Mouse (Mus musculus) liver, embryonic 12.5 days (tissue): ENCODE results near the gene Olfr223. TPM values are rescaled to one million over a fixed set of nuclear protein-coding genes. Genes with fewer than 3 reads are reported as not detected.

Source experiments
- ATAC-seq: fragments of 200-750 bp; cut with Nextera tagmentation; 2 replicates; pipeline ENCODE4 v1.8.0; 2017; ENCODE audit warnings: moderate number of reproducible peaks, mild to moderate bottlenecking, moderate library complexity
- H3K27ac ChIP-seq: fragments of 300-500 bp; sonication (generic); 2 replicates; pipeline ENCODE4 v1.5.1; 2016; ENCODE audit warnings: mild to moderate bottlenecking
- H3K27me3 ChIP-seq: fragments of 300-500 bp; sonication (generic); replicated peaks from 2 replicates; pipeline ENCODE4 v1.6.1; 2016; ENCODE audit warnings: mild to moderate bottlenecking, moderate library complexity
- H3K36me3 ChIP-seq: fragments of 300-500 bp; sonication (generic); 2 replicates; pipeline ENCODE4 v1.6.1; 2016; ENCODE audit warnings: mild to moderate bottlenecking, moderate library complexity
- H3K4me1 ChIP-seq: fragments of 300-500 bp; sonication (generic); 2 replicates; pipeline ENCODE4 v1.6.1; 2016
- H3K4me2 ChIP-seq: fragments of 300-500 bp; sonication (generic); 2 replicates; pipeline ENCODE4 v1.6.1; 2016; ENCODE audit warnings: mild to moderate bottlenecking, moderate library complexity
- H3K4me3 ChIP-seq: fragments of 300-500 bp; sonication (generic); 2 replicates; pipeline ENCODE4 v1.5.1; 2016; ENCODE audit warnings: mild to moderate bottlenecking, moderate library complexity
- H3K9ac ChIP-seq: fragments of 300-500 bp; sonication (generic); 2 replicates; pipeline ENCODE4 v1.6.1; 2016; ENCODE audit warnings: mild to moderate bottlenecking, moderate library complexity
- H3K9me3 ChIP-seq: fragments of 300-500 bp; sonication (generic); replicated peaks from 2 replicates; pipeline ENCODE4 v1.6.1; 2016; ENCODE audit warnings: mild to moderate bottlenecking, moderate library complexity
- WGBS: fragments of 180-500 bp; shearing (Covaris S2); methylation state at CpG from one replicate; pipeline ENCODE4 v1.1.7; 2016; ENCODE audit not compliant: insufficient replicate concordance; 5-methylcytosine and 5-hydroxymethylcytosine counted together
- polyA plus RNA-seq: library from polyadenylated mRNA; unstranded; fragments of >200 nt; fragmentation: Nextera tagmentation; extraction: Ambion mirVana; gene quantifications from 2 replicates; pipeline ENCODE4 v1.2.1, GENCODE M21; 2016

Gene Olfr223
- polyA plus RNA-seq, 1 experiment from 2014 or later: not detected

DNA sequence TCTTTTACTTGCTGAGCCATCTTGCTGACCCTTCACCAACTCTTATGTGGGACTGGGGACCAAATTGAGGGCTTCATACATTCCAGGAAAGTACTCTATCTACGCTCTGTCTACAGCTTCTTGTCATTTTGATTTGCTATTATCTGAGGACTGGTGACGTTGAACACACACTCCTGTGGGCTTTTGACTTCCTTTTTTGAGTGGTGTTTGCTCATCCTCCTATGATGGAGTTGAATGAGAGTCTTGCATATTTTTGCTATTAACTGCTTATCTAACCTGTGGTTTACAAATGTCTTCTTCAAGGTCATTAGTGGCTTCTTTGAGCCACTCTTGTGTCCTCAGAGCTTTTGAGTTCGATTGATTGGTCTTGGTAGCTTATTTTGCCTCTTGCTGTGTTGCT is 53.0 kb downstream of the Olfr223 start:
- ATAC-seq: no peak
- Histone ChIP-seq H3K4me3 (no peak overlapping the region), H3K27me3 (no peaks in the 10 kb centered on the region), H3K9ac (no peak overlapping the region), H3K4me2 (no peak overlapping the region), H3K27ac (no peak overlapping the region), H3K36me3 (no peaks in the 10 kb centered on the region), H3K9me3 (no peaks in the 10 kb centered on the region), H3K4me1 (peaks cover 4% of the 10 kb centered on the region; the same call in 1 of the 2 replicates)
- WGBS: 21% methylated on average over 3 of the region's 3 CpGs

Other genes starting within 250 kb of the Olfr223 start
- gene Prss38, start 217.6 kb downstream of the Olfr223 start, polyA plus RNA-seq: not detected in 2 replicates
- gene Jmjd4, start 143.2 kb downstream of the Olfr223 start, polyA plus RNA-seq: 7.5 and 7.7 TPM in 2 replicates
- gene Snap47, start 142.1 kb downstream of the Olfr223 start, polyA plus RNA-seq: 34.4 and 35.8 TPM in 2 replicates
- gene Zfp867, start 120.8 kb downstream of the Olfr223 start, polyA plus RNA-seq: 1.3 and 1.7 TPM in 2 replicates
- gene Zkscan17, start 66.5 kb downstream of the Olfr223 start, polyA plus RNA-seq: 8.6 and 9.1 TPM in 2 replicates
- 0.41 and 0.43 TPM in 2 replicates for gene Nlrp3, start 51.7 kb downstream of the Olfr223 start, polyA plus RNA-seq
- not detected in 2 replicates for gene Olfr222, start 17.1 kb downstream of the Olfr223 start, polyA plus RNA-seq
- gene Mprip, start 68.0 kb upstream of the Olfr223 start, polyA plus RNA-seq: 36.4 and 38.5 TPM in 2 replicates
- gene Pld6, start 194.4 kb upstream of the Olfr223 start, polyA plus RNA-seq: 2.4 and 3.1 TPM in 2 replicates
- gene Flcn, start 216.7 kb upstream of the Olfr223 start, polyA plus RNA-seq: 15.9 and 19.8 TPM in 2 replicates
- gene Nt5m, start 246.2 kb upstream of the Olfr223 start, polyA plus RNA-seq: 16.4 and 18.6 TPM in 2 replicates
- gene Cops3, start 246.5 kb upstream of the Olfr223 start, polyA plus RNA-seq: 141 and 149 TPM in 2 replicates